Mouse (Mus musculus) brain, embryonic 14.5 days (tissue): ENCODE measurements around the gene Fam43b. TPM values are rescaled to one million over a fixed set of nuclear protein-coding genes. Genes with fewer than 3 reads are reported as not detected.

Experiments
- DNase-seq: peaks from one replicate; pipeline ENCODE4 v3.0.0-alpha.2; 2011; ENCODE audit warnings: low read depth
- CTCF ChIP-seq: fragments of 200-500 bp; IDR thresholded peaks from 2 replicates; pipeline ENCODE4 v1.5.1; 2012; ENCODE audit warnings: inconsistent platforms, mild to moderate bottlenecking, moderate library complexity, borderline replicate concordance; ENCODE audit not compliant: insufficient read depth, insufficient read length; ENCODE audit errors: extremely low read depth
- POLR2A ChIP-seq: fragments of 200-500 bp; IDR thresholded peaks from 2 replicates; pipeline ENCODE4 v1.6.1; 2012; ENCODE audit warnings: mild to moderate bottlenecking, inconsistent platforms, borderline replicate concordance; ENCODE audit not compliant: poor library complexity, insufficient read depth, insufficient read length, severe bottlenecking; ENCODE audit errors: extremely low read depth
- polyA plus RNA-seq: library from polyadenylated mRNA; depleted of rRNA; stranded (reverse); fragments of >200 nt; gene quantifications from 2 replicates; pipeline ENCODE4 v1.2.3, GENCODE M21; 2012

The Fam43b gene
- polyA plus RNA-seq, 1 experiment: 4.3 TPM

GRCm38 (mm10) chr4:138380132-138380689 lies 16.1 kb downstream of the Fam43b start:
- TF ChIP-seq CTCF (no peak), POLR2A (no peak)
- DNase-seq: peak; percentile 61

GRCm38 (mm10) chr4:138379091-138379840 lies 17.1 kb downstream of the Fam43b start:
- TF ChIP-seq CTCF: peak; percentile 80
- TF ChIP-seq POLR2A: no peak
- peak; percentile 85 for DNase-seq

GRCm38 (mm10) chr4:138377526-138377925 lies 18.8 kb downstream of the Fam43b start:
- TF ChIP-seq POLR2A (no peak), CTCF (no peak)
- DNase-seq: peak; percentile 66

GRCm38 (mm10) chr4:138375117-138375516 lies 21.2 kb downstream of the Fam43b start:
- no peak for DNase-seq
- TF ChIP-seq CTCF: no peak
- no peak for TF ChIP-seq POLR2A

GRCm38 (mm10) chr4:138370996-138371516 lies 25.3 kb downstream of the Fam43b start:
- no peak for TF ChIP-seq POLR2A
- TF ChIP-seq CTCF: no peak
- DNase-seq: no peak

GRCm38 (mm10) chr4:138368498-138369260 lies 27.6 kb downstream of the Fam43b start:
- TF ChIP-seq CTCF: no peak
- no peak for TF ChIP-seq POLR2A
- no peak for DNase-seq

- peak; percentile 84 for DNase-seq
These were observed 28.5 kb downstream of the Fam43b start, which contains the start of gene Cda for GRCm38 (mm10) chr4:138367641-138368497. Cda (minus strand) TSS chr4:138367992.

GRCm38 (mm10) chr4:138366561-138366960 lies 29.8 kb downstream of the Fam43b start:
- DNase-seq: no peak
- TF ChIP-seq POLR2A (no peak), CTCF (no peak)

More at GRCm38 (mm10) chr4:138367641-138368497, 28.5 kb downstream of the Fam43b start, which contains the start of gene Cda:
- no peak for TF ChIP-seq POLR2A
- TF ChIP-seq CTCF: no peak

- no peak for TF ChIP-seq CTCF
- no peak for TF ChIP-seq POLR2A
- DNase-seq: no peak
These were observed 32.8 kb downstream of the Fam43b start for GRCm38 (mm10) chr4:138363511-138363910.

GRCm38 (mm10) chr4:138362883-138363282 lies 33.4 kb downstream of the Fam43b start:
- no peak for DNase-seq
- TF ChIP-seq POLR2A (no peak), CTCF (no peak)

GRCm38 (mm10) chr4:138361370-138361821 lies 34.9 kb downstream of the Fam43b start:
- TF ChIP-seq POLR2A (no peak), CTCF (no peak)
- DNase-seq: peak; percentile 62
